Mouse (Mus musculus): ENCODE measurements around the gene Spred3.

DNA sequence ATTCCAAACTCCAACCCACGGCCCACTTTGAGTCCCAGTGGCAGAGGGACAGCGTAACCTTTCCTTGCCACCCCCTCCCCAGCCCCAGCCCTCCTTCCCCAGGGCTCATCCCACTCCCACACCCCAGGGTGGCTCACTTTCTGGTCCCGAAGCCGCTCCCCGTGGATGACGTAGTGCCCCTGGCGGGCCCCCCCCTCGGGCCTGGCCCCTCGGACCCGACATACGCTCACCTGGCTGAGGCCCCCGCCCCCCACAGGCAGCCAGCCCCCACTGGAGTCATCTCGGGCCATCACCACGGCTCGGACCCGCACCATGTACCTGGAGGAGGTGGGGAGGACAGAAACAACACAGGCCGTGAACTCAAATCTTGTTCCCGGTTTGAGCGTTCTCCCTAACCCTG is 2.6 kb downstream of the Spred3 start:
- TF ChIP-seq CTCF (IDR thresholded peaks at IDR 0.05; ENCODE audit: borderline replicate concordance, extremely low read depth, insufficient read depth, insufficient read length) (no peak), POLR2A (IDR thresholded peaks at IDR 0.05; ENCODE audit: borderline replicate concordance, extremely low read depth, insufficient read depth, insufficient read length, poor library complexity, severe bottlenecking) (no peak)

Data from brain, embryonic 14.5 days (tissue).